Comparison of ENCODE assay signal across 11 mouse cellular contexts in the genomic region with DNA sequence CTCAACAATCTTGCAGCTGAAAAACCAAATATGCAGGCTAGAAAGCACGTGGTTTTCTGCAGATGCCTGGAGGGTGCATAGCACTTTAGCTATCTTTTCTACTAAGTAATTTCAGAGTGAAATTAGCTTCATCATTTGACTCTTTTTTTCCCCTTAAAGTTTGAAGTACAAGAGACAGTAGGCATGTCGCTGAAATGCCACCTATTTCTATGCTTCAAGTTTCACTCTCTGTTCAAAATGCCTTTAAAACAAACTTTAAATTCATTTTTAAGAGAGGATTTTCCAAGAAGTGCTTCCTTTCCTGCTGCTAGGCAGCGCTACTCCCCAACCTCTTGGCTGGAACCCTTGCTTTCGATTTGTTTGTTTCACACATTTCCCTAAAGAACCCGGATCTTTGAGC. TPM values are rescaled to one million over a fixed set of nuclear protein-coding genes. Genes with fewer than 3 reads are reported as not detected.
A peak's percentile ranks its signal among the peaks of the same experiment; 100 is the strongest.
DNase-seq lines count a peak whose midpoint lies in the region; ATAC-seq and TF ChIP-seq lines count a peak whose summit lies in the region.
"Had no signal": no experiment of that assay in that cellular context is flagged by ENCODE, and none has a peak within 500 bp of the region (broad histone marks: within the 10 kb centered on the region; RNA-seq: fewer than 3 reads in every experiment).

No protein-coding gene starts in this region.

- no peak for TF ChIP-seq CTCF in midbrain, postnatal 0 days (IDR thresholded peaks at IDR 0.05)

- DNase-seq in cerebellum, adult 9-11 months, result peak; percentile 35
- no peak for DNase-seq in cerebellum, adult 11-12 months
- peak; percentile 29 to 47 for DNase-seq in cerebellum, postnatal 25 days
- DNase-seq in hindbrain, embryonic 10.5 days (ENCODE audit: low spot score), result no peak
- no peak for DNase-seq in midbrain, postnatal 0 days (ENCODE audit: low spot score)
- no peak for DNase-seq in frontal cortex, adult 2 months (ENCODE audit: extremely low spot score in 1 of 2, low spot score in 1 of 2)
- DNase-seq in spleen, postnatal 36 days (ENCODE audit: low spot score in 2 of 2), result no peak

- peak overlapping the region; percentile 10; the same call in 1 of the 2 replicates for H3K4me2 ChIP-seq in midbrain, postnatal 0 days (ENCODE audit: low read depth, low read length, poor library complexity, severe bottlenecking)

- ATAC-seq in midbrain, postnatal 0 days (ENCODE audit: low FRiP score), result no peak
- ATAC-seq in megakaryocyte progenitor cell, adult 5-6 weeks (replicated peaks; ENCODE audit: poor library complexity), result no peak

- H3K27me3 ChIP-seq in hindbrain, embryonic 10.5 days (ENCODE audit: insufficient read depth, poor library complexity, severe bottlenecking), result peaks cover 97% of the 10 kb centered on the region
- peaks cover 45% of the 10 kb centered on the region for H3K27me3 ChIP-seq in midbrain, postnatal 0 days (ENCODE audit: insufficient read depth, low read length)

- H3K9me3 ChIP-seq in hindbrain, embryonic 10.5 days, result 0 out of 2 replicates have a peak, but pooled peaks cover 4% of the 10 kb centered on the region
- no peaks in the 10 kb centered on the region for H3K9me3 ChIP-seq in midbrain, postnatal 0 days (ENCODE audit: low read length)

- peaks cover 39% of the 10 kb centered on the region for H3K4me1 ChIP-seq in hindbrain, embryonic 10.5 days (replicated peaks)
- H3K4me1 ChIP-seq in midbrain, postnatal 0 days (ENCODE audit: insufficient read depth, low read length), result no peaks in the 10 kb centered on the region

- H3K4me3 ChIP-seq in hindbrain, embryonic 10.5 days, result peak overlapping the region; percentile 52; the same call in 1 of the 2 replicates
- no peak overlapping the region for H3K4me3 ChIP-seq in midbrain, postnatal 0 days (ENCODE audit: low read depth, low read length)

- H3K9ac ChIP-seq in midbrain, postnatal 0 days (replicated peaks; ENCODE audit: low read length, poor library complexity, severe bottlenecking), result no peak overlapping the region

- WGBS in hindbrain, embryonic 10.5 days, result 2% methylated on average over 5 of the region's 5 CpGs
- WGBS in midbrain, postnatal 0 days, result 8% methylated on average over 5 of the region's 5 CpGs

- H3K27ac ChIP-seq in hindbrain, embryonic 10.5 days, result no peak overlapping the region
- peak overlapping the region; percentile 13; the same call in 1 of the 2 replicates for H3K27ac ChIP-seq in midbrain, postnatal 0 days (ENCODE audit: low read depth, low read length)

- no peaks in the 10 kb centered on the region for H3K36me3 ChIP-seq in hindbrain, embryonic 10.5 days
- H3K36me3 ChIP-seq in midbrain, postnatal 0 days (ENCODE audit: insufficient read depth, low read length), result no peaks in the 10 kb centered on the region

RNA-seq across cellular contexts. Expression of a gene that starts 1.3 kb away (rescaled TPM):
- polyA plus RNA-seq in hindbrain, embryonic 10.5 days (2016; fragmentation: Nextera tagmentation; extraction: Ambion mirVana), result 0.24 and 0.29 TPM in 2 replicates
- total RNA-seq in midbrain, postnatal 0 days (2014; rRNA removed), result 0.19 and 0.38 TPM in 2 replicates
- 0.21 and 0.32 TPM in 2 replicates for polyA plus RNA-seq in midbrain, postnatal 0 days (2015; fragmentation: Nextera tagmentation; extraction: Ambion mirVana)
- not detected in 2 replicates for total RNA-seq in megakaryocyte progenitor cell, adult 5-6 weeks (2015)
- total RNA-seq in megakaryocyte progenitor cell, adult 5-6 weeks (2017), result not detected in 2 replicates
- not detected in 2 replicates for polyA plus RNA-seq in frontal cortex, adult 2 months (2012; rRNA removed)
- total RNA-seq: granulocyte monocyte progenitor cell, adult 5-6 weeks; liver, adult 2 months had no signal
- polyA plus RNA-seq: kidney, embryonic 16.5 days; liver, adult 2 months had no signal

RNA-seq across cellular contexts. Expression of a gene that starts 13.8 kb away (rescaled TPM):
- 7.2 and 10.1 TPM in 2 replicates for polyA plus RNA-seq in hindbrain, embryonic 10.5 days (2016; fragmentation: Nextera tagmentation; extraction: Ambion mirVana)
- total RNA-seq in midbrain, postnatal 0 days (2014; rRNA removed), result 69.2 and 106 TPM in 2 replicates
- polyA plus RNA-seq in midbrain, postnatal 0 days (2015; fragmentation: Nextera tagmentation; extraction: Ambion mirVana), result 6.9 and 13.9 TPM in 2 replicates
- total RNA-seq in megakaryocyte progenitor cell, adult 5-6 weeks (2015), result not detected in 2 replicates
- total RNA-seq in megakaryocyte progenitor cell, adult 5-6 weeks (2017), result not detected in 2 replicates
- 21.3 and 21.5 TPM in 2 replicates for polyA plus RNA-seq in frontal cortex, adult 2 months (2012; rRNA removed)
- total RNA-seq: granulocyte monocyte progenitor cell, adult 5-6 weeks; liver, adult 2 months had no signal
- polyA plus RNA-seq: kidney, embryonic 16.5 days; liver, adult 2 months had no signal

RNA-seq across cellular contexts. Expression of a gene that starts 23.6 kb away (rescaled TPM):
- 16.5 and 20.3 TPM in 2 replicates for polyA plus RNA-seq in hindbrain, embryonic 10.5 days (2016; fragmentation: Nextera tagmentation; extraction: Ambion mirVana)
- 10.7 and 24.8 TPM in 2 replicates for total RNA-seq in midbrain, postnatal 0 days (2014; rRNA removed)
- 4.4 and 8.8 TPM in 2 replicates for polyA plus RNA-seq in midbrain, postnatal 0 days (2015; fragmentation: Nextera tagmentation; extraction: Ambion mirVana)
- total RNA-seq in megakaryocyte progenitor cell, adult 5-6 weeks (2015), result not detected in 2 replicates
- not detected in 2 replicates for total RNA-seq in megakaryocyte progenitor cell, adult 5-6 weeks (2017)
- polyA plus RNA-seq in frontal cortex, adult 2 months (2012; rRNA removed), result 2.9 and 3.4 TPM in 2 replicates
- total RNA-seq: granulocyte monocyte progenitor cell, adult 5-6 weeks; liver, adult 2 months had no signal
- polyA plus RNA-seq: liver, adult 2 months had no signal

RNA-seq across cellular contexts. Expression of a gene that starts 38.1 kb away (rescaled TPM):
- 1.9 and 2.4 TPM in 2 replicates for polyA plus RNA-seq in hindbrain, embryonic 10.5 days (2016; fragmentation: Nextera tagmentation; extraction: Ambion mirVana)
- 1.9 TPM in 1 of 2 replicates, not detected in the other for total RNA-seq in midbrain, postnatal 0 days (2014; rRNA removed)
- polyA plus RNA-seq in midbrain, postnatal 0 days (2015; fragmentation: Nextera tagmentation; extraction: Ambion mirVana), result 0.07 TPM in 1 of 2 replicates, not detected in the other
- not detected in 2 replicates for total RNA-seq in megakaryocyte progenitor cell, adult 5-6 weeks (2015)
- total RNA-seq in megakaryocyte progenitor cell, adult 5-6 weeks (2017), result not detected in 2 replicates
- polyA plus RNA-seq in frontal cortex, adult 2 months (2012; rRNA removed), result 0.06 and 0.10 TPM in 2 replicates
- total RNA-seq: granulocyte monocyte progenitor cell, adult 5-6 weeks; liver, adult 2 months had no signal
- polyA plus RNA-seq: kidney, embryonic 16.5 days; liver, adult 2 months had no signal

RNA-seq across cellular contexts. Expression of a gene that starts 45.1 kb away (rescaled TPM):
- 25.6 and 29.3 TPM in 2 replicates for polyA plus RNA-seq in hindbrain, embryonic 10.5 days (2016; fragmentation: Nextera tagmentation; extraction: Ambion mirVana)
- total RNA-seq in midbrain, postnatal 0 days (2014; rRNA removed), result 9.2 and 16.7 TPM in 2 replicates
- 22.1 and 27.2 TPM in 2 replicates for polyA plus RNA-seq in midbrain, postnatal 0 days (2015; fragmentation: Nextera tagmentation; extraction: Ambion mirVana)
- total RNA-seq in megakaryocyte progenitor cell, adult 5-6 weeks (2015), result 57.9 and 81.2 TPM in 2 replicates
- total RNA-seq in megakaryocyte progenitor cell, adult 5-6 weeks (2017), result 38.7 and 72.6 TPM in 2 replicates
- polyA plus RNA-seq in frontal cortex, adult 2 months (2012; rRNA removed), result 32.0 and 34.8 TPM in 2 replicates

Comparison
In these comparisons a context has a peak if more than half of its experiments do, and no peak if none do; other contexts are left out.
1. DNase-seq: peak in cerebellum, adult 9-11 months (single experiment) and cerebellum, postnatal 25 days (2 of 2); none in cerebellum, adult 11-12 months (single experiment), hindbrain, embryonic 10.5 days (single experiment), midbrain, postnatal 0 days (single experiment), frontal cortex, adult 2 months (0 of 2) and spleen, postnatal 36 days (0 of 2).